Mouse (Mus musculus): Measurements from ENCODE around the gene Gdap2.

The Gdap2 gene

GRCm38 (mm10) chr3:100162315-100163105, at the start of gene Gdap2, which contains the start of gene Wdr3:
Gene Gdap2 (plus strand): TSS chr3:100162381.
Gene Wdr3 (minus strand): TSS chr3:100162407.
- DNase-seq (ENCODE audit: low read depth) = peak; percentile 98

GRCm38 (mm10) chr3:100118681-100119080, 43.5 kb upstream of the Gdap2 start:
- no peak for DNase-seq (ENCODE audit: low read depth)

GRCm38 (mm10) chr3:100121961-100122360, 40.2 kb upstream of the Gdap2 start:
- DNase-seq (ENCODE audit: low read depth) = no peak

DNA sequence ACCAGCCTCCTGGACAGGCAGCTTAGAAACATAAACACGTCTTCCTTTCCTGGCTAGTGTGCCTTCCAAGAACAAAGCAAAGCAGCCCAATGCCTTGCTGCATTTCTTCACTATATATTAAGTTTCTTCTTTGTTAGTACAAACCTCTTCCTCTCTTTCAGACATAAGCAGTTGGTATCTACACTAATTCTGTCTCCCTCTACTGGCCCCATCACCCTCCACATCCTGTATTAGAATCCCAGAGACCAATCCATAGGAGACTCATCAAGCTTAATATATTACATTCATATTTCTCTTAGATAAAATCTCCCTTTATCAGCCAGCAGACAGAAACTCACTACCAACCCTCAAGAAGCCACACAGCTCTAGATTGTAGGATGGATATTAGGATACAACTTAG, 39.7 kb upstream of the Gdap2 start:
- no peak for DNase-seq (ENCODE audit: low read depth)

DNA sequence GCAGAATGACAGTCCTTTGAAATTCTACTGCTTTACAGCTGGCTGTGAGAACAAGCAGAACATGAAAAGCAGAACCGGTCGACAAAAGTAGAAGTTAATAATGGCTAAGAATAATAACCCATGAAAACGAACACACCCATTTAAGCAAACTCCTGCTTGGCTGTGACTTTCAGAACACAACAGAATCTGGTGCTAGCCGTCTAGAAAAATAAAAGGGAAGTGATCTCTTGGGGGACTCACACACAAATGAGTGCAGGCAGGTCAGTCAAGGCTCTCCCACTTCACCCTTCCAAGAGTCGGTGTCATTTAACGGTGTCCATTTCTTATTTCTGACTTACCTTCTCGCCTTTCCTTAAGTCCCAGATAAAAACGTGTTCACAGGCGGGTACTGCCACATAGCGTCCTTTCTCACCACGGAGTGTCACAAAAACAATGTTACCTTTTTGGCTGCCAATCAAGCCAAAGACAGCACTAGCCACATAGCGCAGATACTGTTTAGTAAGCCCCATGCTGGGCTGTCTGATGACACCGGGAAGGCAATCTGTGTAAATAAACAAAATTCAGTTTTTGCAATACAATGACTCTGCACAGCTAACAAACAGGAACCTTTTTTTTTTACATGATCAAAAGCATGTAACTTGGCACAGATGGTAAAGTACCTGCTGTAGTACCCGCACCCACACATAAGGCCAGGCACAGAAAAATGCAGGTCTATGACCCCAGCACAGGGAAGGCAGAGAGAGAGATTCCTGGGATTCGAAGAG, 1.3 kb upstream of the Gdap2 start:
- DNase-seq (ENCODE audit: low read depth) = peak; percentile 4

- no peak for DNase-seq (ENCODE audit: low read depth)
Measured at GRCm38 (mm10) chr3:100161665-100162314, 391 bp upstream of the Gdap2 start.

GRCm38 (mm10) chr3:100163556-100163955, 1.4 kb downstream of the Gdap2 start:
- peak; percentile 12 for DNase-seq (ENCODE audit: low read depth)

DNA sequence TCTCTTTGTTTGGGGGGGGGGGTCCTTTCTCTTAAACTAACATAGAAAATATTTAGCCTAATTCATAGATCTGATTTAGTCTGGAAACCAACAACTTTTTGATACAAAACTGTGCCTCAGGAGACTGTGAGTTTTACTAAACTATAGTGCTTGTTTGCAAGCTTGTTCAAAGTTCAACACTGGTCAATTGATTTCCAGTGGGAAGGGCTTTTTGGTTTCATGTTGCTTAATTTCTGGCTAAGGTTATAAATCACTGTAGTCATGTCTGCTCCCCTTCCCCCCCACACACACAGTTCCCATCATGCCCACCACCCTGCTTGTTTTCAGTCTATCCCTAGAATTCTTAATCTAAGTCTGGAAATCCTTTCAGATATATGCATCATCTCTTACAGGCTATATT, 2.8 kb downstream of the Gdap2 start:
- no peak for DNase-seq (ENCODE audit: low read depth)

- no peak for DNase-seq (ENCODE audit: low read depth)
Measured at GRCm38 (mm10) chr3:100176031-100176430, 13.8 kb downstream of the Gdap2 start.

GRCm38 (mm10) chr3:100180471-100180870, 18.3 kb downstream of the Gdap2 start:
- DNase-seq (ENCODE audit: low read depth) = no peak

- peak; percentile 71 for DNase-seq (ENCODE audit: low read depth)
Measured at GRCm38 (mm10) chr3:100189444-100189843, 27.3 kb downstream of the Gdap2 start.

DNA sequence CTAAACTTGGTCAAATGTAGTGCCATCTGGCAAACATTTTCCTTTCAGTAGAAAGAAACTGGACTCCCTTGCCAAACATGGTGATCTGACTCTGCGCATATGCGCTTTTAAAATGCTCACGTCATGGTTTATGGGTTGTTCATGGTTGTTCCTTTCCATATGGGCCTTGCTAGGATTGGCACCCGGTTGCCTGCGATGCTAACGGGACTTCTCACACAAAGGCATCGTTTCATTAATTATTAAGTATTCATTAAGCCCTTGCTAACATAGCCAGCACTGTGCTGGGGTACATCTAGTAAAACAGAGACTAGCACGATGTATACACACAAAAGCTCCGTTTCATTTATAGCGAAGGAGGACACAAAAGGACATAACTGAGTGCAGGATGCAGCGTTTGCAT, 27.7 kb downstream of the Gdap2 start:
- no peak for DNase-seq (ENCODE audit: low read depth)

DNA sequence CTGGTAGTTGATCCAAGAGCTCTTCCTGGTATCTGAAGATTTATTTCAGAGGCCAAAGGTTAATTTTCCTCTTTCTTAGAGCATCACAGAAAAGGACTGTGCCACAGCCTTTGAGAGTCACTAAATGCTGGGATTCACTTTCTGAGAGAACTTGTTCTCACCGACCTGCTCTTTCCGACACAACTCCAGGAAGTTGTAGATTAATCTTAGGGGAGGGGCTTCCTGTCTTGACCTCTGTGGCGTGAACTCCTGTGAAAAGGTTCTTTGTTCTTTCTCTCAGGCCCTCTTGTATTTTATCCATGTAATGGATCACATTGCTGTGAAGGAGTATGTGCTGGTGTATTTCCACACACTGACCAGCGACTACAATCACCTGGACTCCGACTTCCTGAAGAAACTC, 32.0 kb downstream of the Gdap2 start:
- no peak for DNase-seq (ENCODE audit: low read depth)

DNA sequence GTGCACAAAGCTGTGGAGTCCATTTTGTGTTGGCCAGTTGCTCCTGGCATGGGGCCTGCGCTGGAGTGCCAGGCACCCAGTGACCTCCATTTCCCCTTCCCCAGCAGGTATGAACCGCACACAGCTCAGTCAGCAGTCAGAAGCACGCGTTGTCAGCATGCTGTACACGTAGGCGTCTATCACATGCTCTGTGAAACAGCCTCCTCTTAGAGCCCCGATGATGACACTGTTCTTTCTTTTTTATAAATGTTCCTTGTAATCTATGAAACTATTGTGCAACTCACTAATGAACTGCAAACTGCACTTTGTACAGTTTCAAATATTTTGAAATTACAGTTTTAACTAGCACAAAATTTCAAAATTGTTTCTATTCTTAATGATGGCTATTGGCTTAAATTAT, 39.4 kb downstream of the Gdap2 start:
- DNase-seq (ENCODE audit: low read depth) = no peak

DNA sequence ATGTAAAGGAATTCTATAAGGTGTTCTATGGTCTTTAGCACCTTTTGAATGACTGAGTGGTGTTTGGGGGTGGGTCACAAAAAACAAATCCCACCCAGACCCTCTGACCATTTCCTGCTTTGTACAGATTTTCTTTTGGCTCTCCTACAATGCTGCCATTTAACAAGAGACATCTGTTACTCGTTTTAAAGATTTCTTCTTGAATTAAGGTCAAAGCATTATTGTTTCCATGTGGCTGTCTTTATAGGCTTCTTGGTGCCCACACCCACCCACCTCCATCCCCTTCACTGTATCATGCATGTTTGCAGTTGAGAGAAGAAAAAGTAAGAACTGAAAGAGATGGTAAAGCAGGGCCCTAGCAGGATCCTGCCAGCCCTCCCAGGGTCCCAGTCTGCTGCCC, 44.8 kb downstream of the Gdap2 start:
- no peak for DNase-seq (ENCODE audit: low read depth)

GRCm38 (mm10) chr3:100215469-100215868, 53.3 kb downstream of the Gdap2 start:
- DNase-seq (ENCODE audit: low read depth) = no peak

DNA sequence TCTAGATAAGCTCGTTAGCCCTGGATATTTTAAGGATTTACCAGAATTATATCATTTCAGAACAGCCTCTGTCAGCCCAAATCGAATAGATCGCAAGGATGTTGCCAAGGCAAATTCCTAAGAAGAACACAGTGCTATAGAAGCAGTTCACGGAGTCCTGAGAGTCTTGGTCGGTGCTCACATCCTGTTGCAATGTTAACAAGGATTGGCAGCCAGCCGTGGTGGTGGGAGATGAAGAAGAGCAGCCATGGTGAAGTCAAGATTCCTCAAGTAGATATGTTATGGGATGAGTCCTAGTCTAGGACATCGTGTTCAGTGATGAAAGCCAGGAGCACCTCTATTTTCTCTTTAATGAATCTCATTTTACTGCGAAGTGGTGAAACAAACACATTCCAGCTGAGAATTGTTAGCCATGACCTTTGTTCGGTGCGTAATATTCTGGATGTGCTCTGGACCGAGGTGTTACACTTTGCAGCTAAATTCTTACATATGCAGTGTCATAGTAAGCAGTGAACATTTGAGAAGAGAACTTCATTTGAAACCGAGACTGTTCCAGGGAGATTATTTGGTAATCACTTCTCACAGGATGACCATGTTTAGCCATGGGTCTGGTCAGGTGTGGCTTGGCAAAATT, 63.3 kb downstream of the Gdap2 start:
- no peak for DNase-seq (ENCODE audit: low read depth)

GRCm38 (mm10) chr3:100227509-100227908, 65.3 kb downstream of the Gdap2 start:
- DNase-seq (ENCODE audit: low read depth) = no peak

GRCm38 (mm10) chr3:100228981-100229380, 66.8 kb downstream of the Gdap2 start:
- no peak for DNase-seq (ENCODE audit: low read depth)

DNA sequence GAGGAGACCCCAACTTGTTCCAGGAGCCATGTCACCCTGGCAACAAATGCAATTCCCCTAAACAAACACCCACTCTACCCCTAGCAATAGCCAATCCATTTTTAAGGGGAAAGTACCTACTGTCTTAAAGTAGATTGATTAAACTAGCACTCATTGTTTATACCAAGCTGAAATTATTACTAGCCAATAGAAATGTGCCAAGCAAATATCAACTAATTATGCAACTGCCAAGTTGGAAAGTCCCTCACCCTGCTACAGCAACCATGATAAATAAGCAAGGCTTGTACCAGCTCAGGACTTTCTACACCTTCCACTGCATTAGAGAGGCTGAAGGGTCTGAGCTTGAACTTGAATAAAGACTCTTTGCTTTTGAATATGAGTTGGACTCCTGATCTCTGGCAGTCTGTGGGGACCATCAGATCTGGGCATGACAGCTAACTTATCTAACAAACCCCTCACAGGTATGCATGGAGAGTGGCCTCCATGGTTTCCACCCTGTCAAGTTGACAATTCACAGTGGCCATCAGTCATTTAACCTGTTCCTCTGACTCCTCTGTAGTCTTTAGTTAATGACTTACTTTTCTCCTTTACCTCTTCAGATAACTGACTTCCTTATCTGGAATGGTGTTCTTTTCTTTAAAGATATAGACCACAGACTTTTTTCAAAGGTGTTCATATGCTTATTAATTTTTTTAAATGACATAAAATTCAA, 74.7 kb downstream of the Gdap2 start:
- peak; percentile 2 for DNase-seq (ENCODE audit: low read depth)

- no peak for DNase-seq (ENCODE audit: low read depth)
Measured at GRCm38 (mm10) chr3:100242230-100242629, 80.0 kb downstream of the Gdap2 start.
